Mouse (Mus musculus): ENCODE measurements around the gene Plekha8.

Plekha8 gene

GRCm38 (mm10) chr6:54693286-54693685, 98.4 kb downstream of the Plekha8 start:
- no peak for DNase-seq (ENCODE audit: low read depth in 1 of 2, low spot score in 2 of 2)

All from monocyte, adult 2 months (primary cell).